Mouse (Mus musculus) intestine, embryonic 16.5 days (tissue): ENCODE measurements at regions not wholly inside any gene's neighbourhood (a gene's known extent, or its start where the extent isn't known, plus 50 kb on each side); places are given as distances from the start of the nearest gene placed in this dataset.

Source experiments
- ATAC-seq: fragments of 200-750 bp; cut with Nextera tagmentation; 2 replicates; pipeline ENCODE4 v1.8.0; 2017; ENCODE audit warnings: moderate TSS enrichment, moderate library complexity
- H3K27ac ChIP-seq: fragments of 300-500 bp; sonication (generic); 2 replicates; pipeline ENCODE4 v1.5.1; 2014; ENCODE audit warnings: mild to moderate bottlenecking, low read length
- H3K27me3 ChIP-seq: fragments of 300-500 bp; sonication (generic); replicated peaks from 2 replicates; pipeline ENCODE4 v1.6.1; 2014; ENCODE audit warnings: low read length, control low read depth, mixed read lengths; ENCODE audit not compliant: control insufficient read depth, insufficient read depth
- H3K36me3 ChIP-seq: fragments of 300-500 bp; sonication (generic); 2 replicates; pipeline ENCODE4 v1.6.1; 2014; ENCODE audit warnings: low read length, control low read depth; ENCODE audit not compliant: control insufficient read depth, insufficient read depth
- H3K4me1 ChIP-seq: fragments of 300-500 bp; sonication (generic); 2 replicates; pipeline ENCODE4 v1.6.1; 2014; ENCODE audit warnings: low read length, control low read depth, mixed read lengths; ENCODE audit not compliant: control insufficient read depth, insufficient read depth
- H3K4me2 ChIP-seq: fragments of 300-500 bp; sonication (generic); 2 replicates; pipeline ENCODE4 v1.6.1; 2014; ENCODE audit warnings: low read depth, low read length, control low read depth
- H3K4me3 ChIP-seq: fragments of 300-500 bp; sonication (generic); 2 replicates; pipeline ENCODE4 v1.5.1; 2014; ENCODE audit warnings: mild to moderate bottlenecking, low read length
- H3K9ac ChIP-seq: fragments of 300-500 bp; sonication (generic); 2 replicates; pipeline ENCODE4 v1.6.1; 2014; ENCODE audit warnings: low read depth, low read length
- H3K9me3 ChIP-seq: fragments of 300-500 bp; sonication (generic); 2 replicates; pipeline ENCODE4 v1.6.1; 2016; ENCODE audit warnings: low read length, control low read depth; ENCODE audit not compliant: control insufficient read depth
- WGBS: fragments of 180-500 bp; shearing (Covaris S2); extraction: QIAGEN DNeasy Blood & Tissue Kit; methylation state at CpG from one replicate; pipeline ENCODE4 v1.1.7; 2014; 5-methylcytosine and 5-hydroxymethylcytosine counted together

DNA sequence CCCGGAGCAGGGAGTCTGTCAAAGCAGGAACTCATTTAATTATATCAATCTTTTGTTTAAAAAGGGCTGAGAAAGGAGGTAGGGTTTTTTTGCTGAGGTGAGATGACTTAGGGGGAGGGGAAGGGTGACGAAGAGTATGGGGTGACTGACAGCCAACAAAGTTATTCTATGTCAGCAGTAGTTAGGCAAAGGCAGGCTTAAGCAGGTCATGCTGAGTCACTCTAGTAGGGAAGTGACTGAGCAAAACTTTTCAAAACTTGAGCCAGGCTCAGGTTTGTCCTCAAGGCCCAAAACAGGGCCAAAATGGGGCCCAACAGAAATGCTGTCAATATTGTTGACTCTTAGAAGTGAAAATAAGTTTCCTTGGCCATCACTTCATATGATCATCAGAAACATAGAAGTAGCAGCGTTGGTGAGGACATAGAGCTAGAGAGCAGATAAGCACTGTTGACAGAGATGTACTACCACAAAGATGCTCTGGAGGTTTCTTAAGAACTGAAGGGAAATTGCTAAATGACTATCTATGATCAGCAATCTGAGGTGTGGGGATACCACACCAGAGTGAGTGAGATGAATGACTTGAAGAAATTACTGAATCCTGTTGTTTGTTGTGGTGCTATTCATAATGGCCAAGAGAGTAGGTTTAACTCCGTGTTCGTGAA is 273.6 kb downstream of the Myh15 start:
- no peak overlapping the region for H3K4me3 ChIP-seq
- H3K4me1 ChIP-seq, result no peaks in the 10 kb centered on the region
- H3K36me3 ChIP-seq, result no peaks in the 10 kb centered on the region
- H3K9me3 ChIP-seq, result no peaks in the 10 kb centered on the region
- ATAC-seq, result no peak
- no peak overlapping the region for H3K9ac ChIP-seq
- H3K27me3 ChIP-seq, result no peaks in the 10 kb centered on the region
- H3K4me2 ChIP-seq, result no peak overlapping the region
- WGBS, result 86% methylated on average over 5 of the region's 5 CpGs
- no peak overlapping the region for H3K27ac ChIP-seq

DNA sequence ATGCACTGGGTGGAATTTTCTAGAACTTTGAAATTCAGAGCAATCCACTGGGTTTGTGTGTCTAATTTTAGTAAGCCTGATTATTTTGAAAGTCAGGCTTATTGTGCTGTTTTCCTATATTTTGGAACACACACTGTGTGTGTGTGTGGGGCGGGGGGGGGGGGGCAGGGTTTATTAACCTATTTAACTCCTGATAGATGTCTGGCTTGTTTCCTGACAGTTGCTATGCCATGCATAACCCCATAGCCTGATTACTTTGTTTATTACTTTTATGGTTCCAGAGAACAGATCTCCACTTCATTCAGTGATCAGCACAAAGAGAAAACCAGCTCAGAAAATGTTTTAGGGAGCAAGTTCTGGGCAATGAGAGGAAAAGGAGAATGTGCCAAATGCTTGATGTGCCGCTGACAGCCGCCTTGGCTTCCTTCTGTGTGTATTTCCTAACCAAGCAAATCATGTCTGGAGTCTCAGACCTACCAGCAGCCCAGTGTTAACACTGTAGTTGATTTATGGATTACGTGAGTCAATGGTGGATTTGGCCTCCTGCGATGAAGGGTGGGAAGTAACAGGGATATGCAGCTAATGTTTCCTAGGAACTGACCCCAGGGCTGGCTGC is 274.9 kb downstream of the Myh15 start:
- H3K4me2 ChIP-seq, result no peak overlapping the region
- ATAC-seq, result no peak
- H3K9me3 ChIP-seq, result no peaks in the 10 kb centered on the region
- H3K27me3 ChIP-seq, result no peaks in the 10 kb centered on the region
- no peak overlapping the region for H3K27ac ChIP-seq
- H3K9ac ChIP-seq, result no peak overlapping the region
- H3K36me3 ChIP-seq, result no peaks in the 10 kb centered on the region
- 61% methylated on average over 5 of the region's 5 CpGs for WGBS
- no peaks in the 10 kb centered on the region for H3K4me1 ChIP-seq
- H3K4me3 ChIP-seq, result no peak overlapping the region

DNA sequence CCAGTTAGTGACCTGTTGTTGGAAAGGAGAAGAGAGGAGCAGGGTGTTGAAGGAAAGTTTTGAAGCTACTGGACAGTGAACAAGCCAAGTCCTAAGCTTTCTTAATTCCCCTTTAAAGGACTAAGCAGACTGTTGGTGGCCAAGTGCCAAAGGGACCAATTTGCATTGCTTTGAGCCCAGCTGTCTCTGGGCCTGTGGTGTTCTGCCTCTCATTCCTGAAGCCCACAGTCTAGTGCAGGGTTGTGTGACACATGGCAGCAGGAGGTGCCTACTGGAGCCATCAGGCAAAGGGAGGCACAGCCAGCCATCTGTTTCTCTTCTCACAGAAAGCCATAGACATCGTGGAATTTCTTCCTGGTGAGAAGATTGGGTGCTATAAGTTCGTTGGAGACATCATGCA is 278.6 kb downstream of the Myh15 start:
- H3K9ac ChIP-seq, result no peak overlapping the region
- no peaks in the 10 kb centered on the region for H3K36me3 ChIP-seq
- H3K4me2 ChIP-seq, result no peak overlapping the region
- H3K9me3 ChIP-seq, result no peaks in the 10 kb centered on the region
- ATAC-seq, result no peak
- no peaks in the 10 kb centered on the region for H3K4me1 ChIP-seq
- H3K4me3 ChIP-seq, result no peak overlapping the region
- H3K27me3 ChIP-seq, result no peaks in the 10 kb centered on the region
- 33% methylated on average over 2 of the region's 2 CpGs for WGBS
- H3K27ac ChIP-seq, result no peak overlapping the region

DNA sequence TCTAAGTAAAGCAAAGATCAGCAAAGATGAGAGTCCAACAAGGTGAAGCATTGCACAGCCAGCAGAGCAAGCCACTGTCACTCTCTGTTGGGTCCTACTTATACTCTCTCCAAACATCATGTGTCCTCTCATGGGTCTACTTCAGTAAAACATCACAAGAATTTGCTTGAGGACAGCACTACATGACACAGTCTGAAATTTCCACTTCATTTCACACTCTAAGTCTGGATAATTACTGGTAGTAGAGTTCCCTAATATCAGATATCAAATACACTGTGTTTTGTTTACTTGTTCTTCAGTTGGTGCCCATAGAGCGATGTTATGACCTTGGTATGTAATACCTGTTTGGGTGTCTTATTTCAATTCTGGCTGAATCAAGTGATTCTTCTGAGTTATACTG is 280.7 kb downstream of the Myh15 start:
- no peak for ATAC-seq
- Histone ChIP-seq H3K27me3 (no peaks in the 10 kb centered on the region), H3K9ac (no peak overlapping the region), H3K4me1 (no peaks in the 10 kb centered on the region), H3K4me3 (no peak overlapping the region), H3K27ac (no peak overlapping the region), H3K9me3 (no peaks in the 10 kb centered on the region), H3K4me2 (no peak overlapping the region), H3K36me3 (no peaks in the 10 kb centered on the region)
- 92% methylated on average over 1 of the region's 1 CpGs for WGBS

DNA sequence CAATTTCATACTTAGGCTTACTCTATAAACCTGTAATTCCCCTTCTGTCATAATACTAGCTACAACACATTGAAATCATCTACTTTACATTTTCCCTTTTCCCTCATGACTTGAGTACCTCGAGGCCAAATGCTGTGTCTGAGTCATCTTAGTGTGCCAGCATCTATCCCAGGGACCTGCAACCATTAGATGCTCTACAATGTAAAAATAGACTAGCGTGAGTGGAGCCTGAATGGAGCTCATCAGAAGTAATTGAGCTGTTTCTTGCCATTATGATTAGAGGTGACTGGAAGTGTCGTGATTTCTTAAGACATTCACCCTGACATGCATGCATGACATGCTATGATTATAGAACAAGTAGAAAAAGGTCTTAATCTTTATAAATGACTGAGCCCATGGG is 301.1 kb downstream of the Myh15 start:
- no peak overlapping the region for H3K4me2 ChIP-seq
- H3K4me3 ChIP-seq, result no peak overlapping the region
- no peaks in the 10 kb centered on the region for H3K9me3 ChIP-seq
- H3K9ac ChIP-seq, result no peak overlapping the region
- H3K27me3 ChIP-seq, result no peaks in the 10 kb centered on the region
- no peak overlapping the region for H3K27ac ChIP-seq
- WGBS, result 88% methylated on average over 3 of the region's 3 CpGs
- no peaks in the 10 kb centered on the region for H3K36me3 ChIP-seq
- no peak for ATAC-seq
- H3K4me1 ChIP-seq, result no peaks in the 10 kb centered on the region

DNA sequence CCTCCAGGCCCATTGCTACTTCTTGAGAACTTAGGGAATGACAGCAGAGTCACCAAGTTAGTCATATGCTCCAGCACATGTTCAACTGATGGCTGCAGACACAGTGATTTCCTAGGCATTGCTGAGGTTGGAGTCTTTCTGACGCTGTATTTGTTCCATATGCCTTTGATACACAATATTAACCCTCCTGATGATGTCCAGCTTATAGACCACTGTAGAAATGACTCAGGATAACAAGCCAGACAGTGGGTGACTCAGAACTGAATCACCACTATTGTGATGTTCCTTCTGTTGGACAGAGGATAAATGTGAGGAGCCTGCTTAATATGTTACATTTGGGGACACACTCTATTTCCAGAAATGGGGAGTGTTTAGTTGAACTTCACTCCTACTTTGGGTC is 304.4 kb downstream of the Myh15 start:
- Histone ChIP-seq H3K9ac (no peak overlapping the region), H3K4me2 (no peak overlapping the region), H3K27me3 (no peaks in the 10 kb centered on the region), H3K4me1 (no peaks in the 10 kb centered on the region), H3K9me3 (no peaks in the 10 kb centered on the region), H3K27ac (no peak overlapping the region), H3K4me3 (no peak overlapping the region), H3K36me3 (no peaks in the 10 kb centered on the region)
- no peak for ATAC-seq
- 83% methylated on average over 1 of the region's 1 CpGs for WGBS

DNA sequence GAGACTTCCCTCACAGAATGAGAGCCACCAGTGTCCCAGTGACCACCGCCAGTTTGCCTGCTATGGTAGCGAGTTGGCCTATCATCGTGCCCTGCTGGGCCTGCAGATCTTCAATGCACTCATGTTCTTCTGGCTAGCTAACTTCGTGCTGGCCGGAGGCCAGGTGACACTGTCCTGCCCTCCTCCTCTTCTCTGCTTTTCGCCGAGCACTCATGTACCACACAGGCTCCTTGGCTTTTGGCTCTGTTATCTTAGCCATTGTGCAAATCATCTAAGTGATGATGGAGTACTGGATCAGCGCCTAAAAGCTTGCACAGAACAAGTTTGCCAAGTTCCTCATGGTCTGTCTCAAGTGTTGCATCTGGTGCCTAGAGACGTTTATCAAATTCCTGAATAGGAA is 312.2 kb downstream of the Myh15 start:
- WGBS, result 81% methylated on average over 9 of the region's 9 CpGs

DNA sequence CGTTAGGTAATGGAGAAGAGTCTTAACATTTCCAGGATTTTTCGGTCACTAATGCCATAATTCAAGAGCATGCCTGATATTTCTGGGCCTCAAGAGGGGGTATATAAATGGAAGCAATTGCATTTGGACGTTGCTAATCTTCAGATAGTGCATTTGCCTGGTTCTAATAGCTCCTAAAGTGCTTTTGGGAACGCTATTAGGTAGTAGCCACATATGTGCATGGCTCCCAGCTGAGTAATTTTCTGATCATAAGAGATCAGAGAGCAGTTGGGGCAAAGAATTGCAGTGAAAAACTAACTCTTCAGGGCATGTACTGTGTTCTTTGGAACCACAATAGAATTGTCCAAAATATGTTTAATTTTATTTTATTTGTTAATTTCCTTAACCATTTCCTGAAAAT is 317.8 kb downstream of the Myh15 start:
- Histone ChIP-seq H3K4me3 (no peak overlapping the region), H3K4me1 (no peaks in the 10 kb centered on the region), H3K27ac (no peak overlapping the region), H3K36me3 (no peaks in the 10 kb centered on the region), H3K4me2 (no peak overlapping the region), H3K9me3 (no peaks in the 10 kb centered on the region), H3K27me3 (no peaks in the 10 kb centered on the region), H3K9ac (no peak overlapping the region)
- WGBS, result 75% methylated on average over 4 of the region's 4 CpGs
- no peak for ATAC-seq

More for the DNA sequence above, 312.2 kb downstream of the Myh15 start:
- Histone ChIP-seq H3K9ac (no peak overlapping the region), H3K4me3 (no peak overlapping the region), H3K27me3 (no peaks in the 10 kb centered on the region), H3K4me1 (no peaks in the 10 kb centered on the region), H3K27ac (no peak overlapping the region), H3K9me3 (no peaks in the 10 kb centered on the region), H3K4me2 (no peak overlapping the region), H3K36me3 (no peaks in the 10 kb centered on the region)
- ATAC-seq, result no peak

DNA sequence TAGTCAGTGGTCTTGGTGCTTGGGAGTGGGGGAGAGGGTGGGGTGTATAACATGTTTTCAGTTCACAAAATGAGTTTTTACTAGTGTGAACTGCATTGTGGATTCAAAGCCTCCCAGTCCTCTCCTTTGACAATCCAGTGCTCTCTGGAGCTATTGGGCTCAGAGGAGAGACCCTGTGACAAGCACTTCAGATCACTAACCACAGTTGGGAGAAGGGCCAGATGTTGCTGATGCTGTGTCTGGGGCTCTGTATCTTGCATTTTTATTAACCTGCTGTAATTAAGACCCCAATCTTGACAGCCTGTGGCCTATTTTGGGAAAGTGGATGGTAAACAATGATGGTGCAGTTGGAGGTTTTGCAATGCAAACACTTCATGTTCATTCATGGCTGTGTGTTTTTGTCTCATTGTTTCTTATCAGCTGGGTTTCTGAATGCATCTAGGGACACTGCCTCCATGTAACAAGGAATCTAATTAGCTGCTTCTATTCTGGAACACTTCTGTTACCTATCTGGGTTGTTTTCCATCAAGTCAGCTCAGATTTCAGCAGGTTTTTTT is 320.0 kb upstream of the Ift57 start:
- Histone ChIP-seq H3K4me3 (no peak overlapping the region), H3K4me1 (no peaks in the 10 kb centered on the region), H3K36me3 (no peaks in the 10 kb centered on the region), H3K9ac (no peak overlapping the region), H3K4me2 (no peak overlapping the region), H3K27ac (no peak overlapping the region), H3K27me3 (no peaks in the 10 kb centered on the region), H3K9me3 (no peaks in the 10 kb centered on the region)
- no peak for ATAC-seq

DNA sequence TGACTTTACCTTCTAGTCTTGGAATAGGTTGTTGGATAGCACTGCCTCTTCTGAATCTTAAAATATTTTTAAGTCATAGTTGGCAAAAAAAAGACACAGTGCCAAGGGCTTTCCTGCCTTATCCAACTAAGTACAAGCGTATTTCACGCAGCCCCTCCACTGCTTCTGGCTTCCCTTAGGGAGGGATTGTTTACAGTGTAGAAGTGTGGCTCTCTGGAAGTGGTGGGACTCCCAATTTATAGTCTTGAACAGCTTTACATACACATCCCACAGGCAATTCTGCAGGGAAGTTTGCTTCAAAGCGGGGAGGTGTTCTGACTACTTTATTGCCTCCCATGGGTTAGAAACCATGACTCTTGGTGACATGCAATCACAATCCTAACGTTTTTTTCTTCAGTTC is 310.9 kb upstream of the Ift57 start:
- 40% methylated on average over 4 of the region's 4 CpGs for WGBS
- no peak for ATAC-seq
- Histone ChIP-seq H3K36me3 (no peaks in the 10 kb centered on the region), H3K27ac (no peak overlapping the region), H3K27me3 (no peaks in the 10 kb centered on the region), H3K4me3 (no peak overlapping the region), H3K4me2 (no peak overlapping the region), H3K9me3 (no peaks in the 10 kb centered on the region), H3K9ac (no peak overlapping the region), H3K4me1 (no peaks in the 10 kb centered on the region)
